Mouse (Mus musculus) embryonic facial prominence, embryonic 14.5 days (tissue): ENCODE measurements around the gene Lgsn. TPM values are rescaled to one million over a fixed set of nuclear protein-coding genes. Genes with fewer than 3 reads are reported as not detected.

Experiments used
- polyA plus RNA-seq: library from polyadenylated mRNA; unstranded; fragments of >200 nt; fragmentation: Nextera tagmentation; extraction: Ambion mirVana; gene quantifications from 2 replicates; pipeline ENCODE4 v1.2.1, GENCODE M21; 2014

Lgsn gene
- polyA plus RNA-seq, 1 experiment from 2014 or later, result not detected

Other genes with a start within 250 kb of the Lgsn start
- not detected in 2 replicates for gene AC153137.1, start 198.4 kb upstream of the Lgsn start, polyA plus RNA-seq
- gene 4931428L18Rik, start 46.3 kb downstream of the Lgsn start, polyA plus RNA-seq, result not detected in 2 replicates
- not detected in 2 replicates for gene Pih1d3, start 46.4 kb downstream of the Lgsn start, polyA plus RNA-seq